Mouse (Mus musculus) ES-E14 (cell line): ENCODE measurements around the gene Capn1. TPM values are rescaled to one million over a fixed set of nuclear protein-coding genes. Genes with fewer than 3 reads are reported as not detected.

Source experiments
- DNase-seq: peaks from one replicate; pipeline ENCODE4 v3.0.0-alpha.2; 2013; ENCODE audit warnings: low read depth, low spot score
- H3K27ac ChIP-seq: 2 replicates; pipeline ENCODE4 v1.5.1; 2012; ENCODE audit warnings: low read depth, mild to moderate bottlenecking, low read length, moderate library complexity, mixed read lengths; ENCODE audit not compliant: poor library complexity, insufficient read depth, severe bottlenecking
- H3K36me3 ChIP-seq: 2 replicates; pipeline ENCODE4 v1.6.1; 2012; ENCODE audit warnings: mild to moderate bottlenecking, low read length, moderate library complexity, mixed read lengths; ENCODE audit not compliant: control insufficient read depth, poor library complexity, insufficient read depth, severe bottlenecking
- H3K4me1 ChIP-seq, 2 experiments: fragments of 150-350 bp in 1 of 2; sonication (generic) in 1 of 2; 2 replicates each; pipeline ENCODE4 v1.6.1; 2012; ENCODE audit warnings: low read length in 2 of 2, mild to moderate bottlenecking in 1 of 2, mixed read lengths in 1 of 2; ENCODE audit not compliant: control insufficient read depth in 2 of 2, insufficient read depth in 2 of 2, poor library complexity in 1 of 2
- H3K4me3 ChIP-seq, 2 experiments: fragments of 150-350 bp in 1 of 2; sonication (generic) in 1 of 2; 2 replicates each; pipeline ENCODE4 v1.5.1; 2012; ENCODE audit warnings: low read length in 2 of 2, low read depth in 1 of 2, mild to moderate bottlenecking in 1 of 2, mixed read lengths in 1 of 2; ENCODE audit not compliant: insufficient read depth in 1 of 2, poor library complexity in 1 of 2, severe bottlenecking in 1 of 2
- H3K9ac ChIP-seq: 2 replicates; pipeline ENCODE4 v1.6.1; 2012; ENCODE audit warnings: low read depth, mild to moderate bottlenecking, low read length, mixed read lengths; ENCODE audit not compliant: poor library complexity, insufficient read depth, severe bottlenecking
- H3K9me3 ChIP-seq: fragments of 150-350 bp; sonication (generic); 2 replicates; pipeline ENCODE4 v1.6.1; 2012; ENCODE audit warnings: low read depth, mild to moderate bottlenecking, low read length; ENCODE audit not compliant: control insufficient read depth, insufficient read depth
- CHD2 ChIP-seq: IDR thresholded peaks from 2 replicates; pipeline ENCODE4 v1.6.1; 2014; ENCODE audit warnings: mild to moderate bottlenecking, low read depth, low read length, inconsistent platforms
- HCFC1 ChIP-seq: IDR thresholded peaks from 2 replicates; pipeline ENCODE4 v1.6.1; 2012; ENCODE audit warnings: low read length, inconsistent platforms, borderline replicate concordance; ENCODE audit not compliant: insufficient read depth
- MAFK ChIP-seq: IDR thresholded peaks from 2 replicates; pipeline ENCODE4 v1.6.1; 2014; ENCODE audit warnings: mild to moderate bottlenecking, low read depth, low read length, inconsistent platforms; ENCODE audit not compliant: insufficient read depth
- ZC3H11A ChIP-seq: IDR thresholded peaks from 2 replicates; pipeline ENCODE4 v1.6.1; 2012; ENCODE audit warnings: low read depth, mild to moderate bottlenecking, inconsistent platforms, low read length, borderline replicate concordance
- ZNF384 ChIP-seq: IDR thresholded peaks from 2 replicates; pipeline ENCODE4 v1.6.1; 2012; ENCODE audit warnings: low read depth, low read length, inconsistent platforms
- in situ Hi-C, 2 experiments: fragments of 600-800 bp; cut with MboI; formaldehyde crosslinking; loops; one replicate each; pipeline ENCODE4 v1.15.1; 2025; ENCODE audit warnings: low sequenced_read_pairs in 2 of 2, inconsistent platforms in 1 of 2; ENCODE audit not compliant: unreplicated experiment in 2 of 2
- total RNA-seq: library from RNA; depleted of rRNA; stranded (reverse); fragments of 300-350 nt; gene quantifications from 2 replicates; pipeline ENCODE4 v1.2.3, GENCODE M21; 2012

Gene Capn1
- total RNA-seq, 1 experiment: 20.4 TPM

DNA sequence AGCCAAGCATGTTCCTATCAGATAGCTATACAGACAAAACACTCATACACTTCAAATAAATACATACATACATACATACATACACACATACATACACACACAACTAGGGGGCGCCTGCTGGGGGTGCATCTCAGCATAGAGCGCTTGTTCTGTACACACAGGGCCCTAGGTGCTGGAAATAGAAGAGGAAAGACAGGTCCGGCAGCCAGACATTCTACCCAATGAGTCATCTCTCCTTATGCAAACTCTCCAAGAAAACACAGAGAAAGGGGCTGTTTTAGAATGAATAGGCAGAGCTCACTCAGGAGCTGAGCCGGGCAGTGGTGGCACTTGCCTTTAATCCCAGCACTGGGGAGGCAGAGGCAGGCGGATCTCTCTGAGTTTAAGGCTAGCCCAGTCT, 15.7 kb downstream of the Capn1 start:
- in situ Hi-C loops: no loop called here
- Histone ChIP-seq H3K9me3 (no peaks in the 10 kb centered on the region), H3K36me3 (no peaks in the 10 kb centered on the region; the same call in 1 of the 2 replicates), H3K4me1 (no peaks in the 10 kb centered on the region), H3K27ac (no peak overlapping the region), H3K4me3 (no peak overlapping the region), H3K9ac (no peak overlapping the region)
- no peak for TF ChIP-seq MAFK
- TF ChIP-seq HCFC1: no peak
- TF ChIP-seq ZC3H11A: no peak
- TF ChIP-seq ZNF384: no peak
- TF ChIP-seq CHD2: no peak
- no peak for DNase-seq

DNA sequence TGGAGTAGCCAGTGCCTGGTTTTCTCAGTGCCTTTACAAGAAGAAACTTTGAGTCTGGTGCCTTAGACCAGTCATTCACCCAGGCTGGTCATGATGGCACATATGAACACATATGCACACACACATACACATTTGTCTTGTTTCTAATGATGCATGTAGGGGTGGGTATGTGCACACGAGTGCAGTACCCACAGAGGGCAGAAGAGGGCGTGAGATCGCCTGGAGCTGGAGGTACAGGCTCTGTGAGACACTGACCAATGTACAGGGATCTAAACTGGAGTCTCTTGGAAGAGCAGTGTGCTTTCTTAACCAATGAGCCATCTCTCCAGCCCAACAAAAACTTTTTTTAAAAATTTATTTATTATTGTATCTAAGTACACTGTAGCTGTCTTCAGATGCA, 17.5 kb downstream of the Capn1 start:
- Histone ChIP-seq H3K27ac (no peak overlapping the region), H3K4me1 (no peaks in the 10 kb centered on the region), H3K4me3 (no peak overlapping the region), H3K36me3 (no peaks in the 10 kb centered on the region; the same call in 1 of the 2 replicates), H3K9ac (no peak overlapping the region), H3K9me3 (no peaks in the 10 kb centered on the region)
- no peak for TF ChIP-seq MAFK
- no peak for TF ChIP-seq ZC3H11A
- TF ChIP-seq CHD2: no peak
- TF ChIP-seq ZNF384: no peak
- no peak for TF ChIP-seq HCFC1
- DNase-seq: no peak
- in situ Hi-C loops: no loop called here

GRCm38 (mm10) chr19:5994711-5995110, 21.0 kb downstream of the Capn1 start:
- Histone ChIP-seq H3K36me3 (peaks cover 5% of the 10 kb centered on the region; the same call in 1 of the 2 replicates), H3K4me1 (peaks cover 0 to 9% of the 10 kb centered on the region in 2 experiments; a peak in 2 of 4 replicates), H3K9me3 (no peaks in the 10 kb centered on the region), H3K9ac (no peak overlapping the region), H3K4me3 (no peak overlapping the region; a peak in 1 of 4 replicates), H3K27ac (no peak overlapping the region)
- in situ Hi-C loops: no loop called here
- TF ChIP-seq ZC3H11A: no peak
- TF ChIP-seq HCFC1: no peak
- no peak for TF ChIP-seq ZNF384
- TF ChIP-seq MAFK: no peak
- no peak for TF ChIP-seq CHD2
- no peak for DNase-seq

- DNase-seq: no peak
- H3K27ac ChIP-seq: no peak overlapping the region
- H3K4me1 ChIP-seq: peaks cover 0 to 16% of the 10 kb centered on the region in 2 experiments; a peak in 2 of 4 replicates
- H3K9ac ChIP-seq: no peak overlapping the region
- no peaks in the 10 kb centered on the region for H3K9me3 ChIP-seq
- TF ChIP-seq MAFK (no peak), ZNF384 (no peak), HCFC1 (no peak), ZC3H11A (no peak), CHD2 (no peak)
- peaks cover 5% of the 10 kb centered on the region; the same call in 1 of the 2 replicates for H3K36me3 ChIP-seq
- H3K4me3 ChIP-seq: no peak overlapping the region
- in situ Hi-C loops: no loop called here
Measured at GRCm38 (mm10) chr19:5992012-5992411, 23.7 kb downstream of the Capn1 start.

DNA sequence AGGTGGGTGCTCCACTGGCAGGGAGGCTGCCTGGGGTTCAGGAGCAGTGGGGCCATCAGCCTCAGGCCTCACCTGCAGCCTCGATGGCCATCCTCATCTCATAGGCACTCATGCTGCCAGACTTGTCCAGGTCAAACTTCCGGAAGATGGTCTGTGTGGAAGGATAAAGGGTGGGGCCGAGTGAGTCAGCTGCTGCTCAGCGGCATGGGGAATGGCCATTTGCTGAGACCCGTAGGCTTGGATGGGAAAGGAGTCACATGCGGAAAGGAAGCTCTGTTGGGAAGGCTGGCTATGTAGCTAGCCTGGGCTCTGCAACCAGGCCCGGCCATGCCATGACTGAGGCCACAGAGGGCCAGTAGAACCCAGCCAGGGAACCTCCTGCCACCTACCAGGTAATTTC, 24.2 kb downstream of the Capn1 start:
- no peak for DNase-seq
- TF ChIP-seq MAFK: no peak
- no peak for TF ChIP-seq ZC3H11A
- peaks cover 0 to 17% of the 10 kb centered on the region in 2 experiments; a peak in 2 of 4 replicates for H3K4me1 ChIP-seq
- H3K36me3 ChIP-seq: peaks cover 5% of the 10 kb centered on the region; the same call in 1 of the 2 replicates
- H3K9ac ChIP-seq: no peak overlapping the region; the same call in 1 of the 2 replicates
- H3K4me3 ChIP-seq: no peak overlapping the region
- no peaks in the 10 kb centered on the region for H3K9me3 ChIP-seq
- in situ Hi-C loops: no loop called here
- H3K27ac ChIP-seq: no peak overlapping the region
